Mouse (Mus musculus): Measurements from ENCODE around the gene Tmem131. TPM values are rescaled to one million over a fixed set of nuclear protein-coding genes. Genes with fewer than 3 reads are reported as not detected.

Tmem131 gene
- polyA plus RNA-seq, 1 experiment from 2014 or later, result 13.7 TPM

GRCm38 (mm10) chr1:36811806-36812205 lies 131.7 kb downstream of the Tmem131 start:
- no peaks in the 10 kb centered on the region for H3K4me1 ChIP-seq
- no peak overlapping the region for H3K9ac ChIP-seq
- no peak overlapping the region for H3K4me2 ChIP-seq
- H3K4me3 ChIP-seq (replicated peaks), result no peak overlapping the region
- ATAC-seq (ENCODE audit: insufficient read depth, low FRiP score, low read depth), result no peak
- peaks cover 44% of the 10 kb centered on the region for H3K36me3 ChIP-seq
- H3K27ac ChIP-seq, result no peak overlapping the region
- no peaks in the 10 kb centered on the region for H3K27me3 ChIP-seq (replicated peaks)
- WGBS, result 87% methylated on average over 7 of the region's 7 CpGs
- H3K9me3 ChIP-seq, result no peaks in the 10 kb centered on the region

DNA sequence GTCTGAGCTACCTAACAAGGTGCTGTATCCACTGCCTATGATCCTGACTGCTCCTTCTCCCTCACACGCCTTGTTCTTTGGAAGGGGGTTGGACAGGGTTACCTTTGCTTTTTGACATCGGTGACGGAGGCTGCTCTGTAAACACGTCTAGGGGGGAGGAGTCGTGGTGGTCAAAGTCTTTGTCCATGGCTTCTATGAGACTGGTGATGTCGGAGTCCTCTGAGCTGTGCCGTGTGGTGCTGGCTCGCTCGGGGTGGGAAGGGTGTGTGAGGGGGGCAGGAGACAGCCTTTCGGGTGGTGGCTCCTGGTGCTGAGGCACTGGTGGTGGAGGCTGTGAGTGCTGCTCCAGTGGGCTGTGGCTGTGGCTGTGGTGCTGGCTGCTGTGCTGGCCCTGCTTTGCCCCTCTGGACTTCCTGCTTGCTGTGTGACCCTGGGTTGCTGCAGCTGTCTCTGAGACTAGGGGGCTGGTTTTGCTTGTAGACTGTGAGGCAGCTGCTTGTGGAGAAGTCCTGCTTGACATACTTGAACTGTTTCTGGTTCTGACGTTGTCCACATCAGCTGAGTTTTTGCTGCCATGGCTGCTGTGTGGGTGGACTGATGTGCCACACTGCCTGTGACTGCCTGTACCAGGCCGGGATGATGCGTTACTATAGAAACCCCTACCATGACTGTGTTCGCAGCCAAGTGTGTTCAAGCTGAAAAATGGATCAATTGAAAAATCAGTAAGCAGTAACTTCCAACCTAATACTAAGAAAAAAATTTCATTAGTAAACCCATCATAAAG lies 135.5 kb downstream of the Tmem131 start:
- no peak overlapping the region for H3K4me3 ChIP-seq (replicated peaks)
- H3K9me3 ChIP-seq, result no peaks in the 10 kb centered on the region
- H3K27me3 ChIP-seq (replicated peaks), result no peaks in the 10 kb centered on the region
- H3K27ac ChIP-seq, result no peak overlapping the region
- peaks cover 60% of the 10 kb centered on the region for H3K36me3 ChIP-seq
- H3K4me1 ChIP-seq, result no peaks in the 10 kb centered on the region
- 84% methylated on average over 14 of the region's 14 CpGs for WGBS
- no peak overlapping the region for H3K4me2 ChIP-seq
- H3K9ac ChIP-seq, result no peak overlapping the region
- no peak for ATAC-seq (ENCODE audit: insufficient read depth, low FRiP score, low read depth)

- Histone ChIP-seq H3K9me3 (no peaks in the 10 kb centered on the region), H3K4me1 (no peaks in the 10 kb centered on the region), H3K4me2 (no peak overlapping the region), H3K36me3 (peaks cover 65% of the 10 kb centered on the region), H3K9ac (no peak overlapping the region), H3K27me3 (replicated peaks) (no peaks in the 10 kb centered on the region), H3K4me3 (replicated peaks) (no peak overlapping the region), H3K27ac (no peak overlapping the region)
- no peak for ATAC-seq (ENCODE audit: insufficient read depth, low FRiP score, low read depth)
- 88% methylated on average over 1 of the region's 1 CpGs for WGBS
Measured at GRCm38 (mm10) chr1:36807086-36807485, 136.4 kb downstream of the Tmem131 start.

- no peak overlapping the region for H3K27ac ChIP-seq
- no peak for ATAC-seq (ENCODE audit: insufficient read depth, low FRiP score, low read depth)
- H3K9ac ChIP-seq, result no peak overlapping the region
- peaks cover 68% of the 10 kb centered on the region for H3K36me3 ChIP-seq
- 95% methylated on average over 7 of the region's 7 CpGs for WGBS
- no peaks in the 10 kb centered on the region for H3K4me1 ChIP-seq
- H3K9me3 ChIP-seq, result no peaks in the 10 kb centered on the region
- no peaks in the 10 kb centered on the region for H3K27me3 ChIP-seq (replicated peaks)
- H3K4me3 ChIP-seq (replicated peaks), result no peak overlapping the region
- no peak overlapping the region for H3K4me2 ChIP-seq
Measured at GRCm38 (mm10) chr1:36806181-36806905, 137.1 kb downstream of the Tmem131 start.

DNA sequence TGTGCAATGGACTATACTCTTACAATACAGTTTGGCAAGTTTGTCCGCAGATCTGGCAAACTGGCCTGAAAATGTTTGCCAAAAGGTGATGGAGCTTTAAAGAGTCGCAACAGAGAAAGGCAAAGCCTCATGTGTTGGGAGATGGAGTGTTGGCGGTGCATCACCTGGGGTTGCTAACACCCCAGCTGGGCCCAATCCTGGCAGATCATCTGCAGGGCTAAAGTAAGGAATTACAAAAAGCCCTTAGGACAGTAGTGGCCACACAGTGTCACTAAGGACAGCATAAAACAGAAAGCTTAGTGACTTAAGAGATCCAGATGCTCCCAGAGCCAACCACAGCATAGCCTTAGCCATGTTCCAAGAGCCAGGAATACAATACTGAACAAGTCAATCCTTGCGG lies 138.6 kb downstream of the Tmem131 start:
- H3K4me3 ChIP-seq (replicated peaks), result no peak overlapping the region
- no peak overlapping the region for H3K4me2 ChIP-seq
- 90% methylated on average over 4 of the region's 4 CpGs for WGBS
- H3K27me3 ChIP-seq (replicated peaks), result no peaks in the 10 kb centered on the region
- no peak overlapping the region; the same call in 1 of the 2 replicates for H3K27ac ChIP-seq
- H3K9ac ChIP-seq, result no peak overlapping the region
- ATAC-seq (ENCODE audit: insufficient read depth, low FRiP score, low read depth), result no peak
- peaks cover 61% of the 10 kb centered on the region for H3K36me3 ChIP-seq
- H3K9me3 ChIP-seq, result no peaks in the 10 kb centered on the region
- no peaks in the 10 kb centered on the region for H3K4me1 ChIP-seq

DNA sequence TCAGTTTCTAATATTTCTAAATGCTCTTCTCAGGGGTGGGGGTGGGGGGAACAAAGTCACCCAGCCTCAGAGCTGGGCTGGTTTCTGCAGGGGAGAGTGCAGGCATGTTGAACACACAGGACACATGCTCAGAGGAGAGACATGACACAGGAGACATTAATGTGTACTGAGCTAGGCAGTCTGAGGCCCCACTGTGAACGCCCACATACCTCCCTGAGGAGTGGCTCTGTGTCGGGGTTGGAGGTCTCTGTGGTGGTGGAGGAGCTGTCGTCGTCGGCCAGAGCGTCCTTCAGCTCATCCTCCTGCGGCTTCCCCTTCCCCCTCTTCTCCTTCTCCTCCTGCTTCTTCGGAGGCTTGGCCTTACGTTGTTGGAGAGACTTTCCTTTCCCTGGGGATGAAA lies 139.2 kb downstream of the Tmem131 start:
- Histone ChIP-seq H3K27ac (no peak overlapping the region), H3K4me2 (no peak overlapping the region), H3K4me3 (replicated peaks) (no peak overlapping the region), H3K4me1 (no peaks in the 10 kb centered on the region), H3K36me3 (peaks cover 61% of the 10 kb centered on the region), H3K9ac (no peak overlapping the region), H3K9me3 (no peaks in the 10 kb centered on the region), H3K27me3 (replicated peaks) (no peaks in the 10 kb centered on the region)
- no peak for ATAC-seq (ENCODE audit: insufficient read depth, low FRiP score, low read depth)
- WGBS, result 79% methylated on average over 9 of the region's 9 CpGs

GRCm38 (mm10) chr1:36800379-36801011 lies 143.0 kb downstream of the Tmem131 start:
- H3K9ac ChIP-seq, result no peak overlapping the region
- 78% methylated on average over 3 of the region's 3 CpGs for WGBS

GRCm38 (mm10) chr1:36797481-36797880 lies 146.0 kb downstream of the Tmem131 start:
- Histone ChIP-seq H3K9me3 (no peaks in the 10 kb centered on the region), H3K36me3 (peaks cover 83% of the 10 kb centered on the region), H3K27ac (no peak overlapping the region), H3K4me3 (replicated peaks) (no peak overlapping the region), H3K27me3 (replicated peaks) (no peaks in the 10 kb centered on the region), H3K9ac (no peak overlapping the region), H3K4me1 (no peaks in the 10 kb centered on the region), H3K4me2 (no peak overlapping the region)
- WGBS, result 75% methylated on average over 10 of the region's 10 CpGs
- no peak for ATAC-seq (ENCODE audit: insufficient read depth, low FRiP score, low read depth)

More at GRCm38 (mm10) chr1:36800379-36801011, 143.0 kb downstream of the Tmem131 start:
- no peaks in the 10 kb centered on the region for H3K9me3 ChIP-seq
- H3K4me1 ChIP-seq, result no peaks in the 10 kb centered on the region
- H3K4me2 ChIP-seq, result no peak overlapping the region
- H3K4me3 ChIP-seq (replicated peaks), result no peak overlapping the region
- H3K27me3 ChIP-seq (replicated peaks), result no peaks in the 10 kb centered on the region
- no peak for ATAC-seq (ENCODE audit: insufficient read depth, low FRiP score, low read depth)
- no peak overlapping the region for H3K27ac ChIP-seq
- peaks cover 72% of the 10 kb centered on the region for H3K36me3 ChIP-seq

DNA sequence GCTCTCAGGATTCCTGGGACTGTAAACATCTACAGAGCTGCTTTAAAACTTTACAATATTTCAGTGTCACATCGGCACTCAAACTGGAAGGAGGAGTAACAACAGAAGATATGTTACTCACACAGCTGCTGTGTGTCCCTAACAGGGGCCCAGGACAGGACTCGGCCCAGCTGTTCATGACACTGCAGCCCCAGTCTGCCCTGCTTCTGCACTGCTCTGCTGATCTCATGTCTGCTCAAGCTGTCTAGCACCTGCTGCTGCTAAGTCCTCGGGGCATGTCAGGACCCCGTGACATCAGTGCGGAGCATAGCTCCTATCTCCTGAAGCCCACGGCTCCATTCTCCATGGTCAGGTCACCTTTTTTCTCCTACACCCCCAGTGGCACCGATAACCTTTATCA lies 146.8 kb downstream of the Tmem131 start:
- 84% methylated on average over 7 of the region's 7 CpGs for WGBS
- Histone ChIP-seq H3K9me3 (no peaks in the 10 kb centered on the region), H3K4me1 (no peaks in the 10 kb centered on the region), H3K36me3 (peaks cover 80% of the 10 kb centered on the region), H3K27ac (no peak overlapping the region), H3K9ac (no peak overlapping the region), H3K4me2 (no peak overlapping the region), H3K27me3 (replicated peaks) (no peaks in the 10 kb centered on the region), H3K4me3 (replicated peaks) (no peak overlapping the region)
- no peak for ATAC-seq (ENCODE audit: insufficient read depth, low FRiP score, low read depth)

DNA sequence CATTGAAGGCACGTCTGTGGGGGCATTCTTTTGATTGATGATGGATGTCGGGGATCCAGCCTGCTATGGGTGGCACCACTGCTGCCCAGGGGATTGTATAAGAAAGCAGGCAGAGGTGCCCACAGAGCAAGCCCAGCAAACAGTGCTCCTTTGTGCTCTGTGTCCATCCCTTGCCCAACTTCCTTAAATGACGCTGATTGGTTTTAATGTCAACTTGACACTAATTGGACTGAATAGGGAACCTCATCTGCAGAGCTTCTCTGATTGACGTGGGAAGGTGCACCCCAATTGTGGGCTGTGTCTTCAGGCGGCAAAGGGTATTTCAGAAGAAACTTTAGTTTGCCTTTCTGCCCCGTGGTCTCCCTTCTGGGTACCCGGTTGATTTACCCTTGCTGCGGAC lies 154.1 kb downstream of the Tmem131 start:
- no peak overlapping the region for H3K4me3 ChIP-seq (replicated peaks)
- no peak overlapping the region for H3K9ac ChIP-seq
- no peaks in the 10 kb centered on the region for H3K27me3 ChIP-seq (replicated peaks)
- H3K4me2 ChIP-seq, result no peak overlapping the region
- no peak overlapping the region for H3K27ac ChIP-seq
- peaks cover 30% of the 10 kb centered on the region for H3K36me3 ChIP-seq
- H3K9me3 ChIP-seq, result no peaks in the 10 kb centered on the region
- no peak for ATAC-seq (ENCODE audit: insufficient read depth, low FRiP score, low read depth)
- WGBS, result 71% methylated on average over 8 of the region's 8 CpGs
- H3K4me1 ChIP-seq, result no peaks in the 10 kb centered on the region

DNA sequence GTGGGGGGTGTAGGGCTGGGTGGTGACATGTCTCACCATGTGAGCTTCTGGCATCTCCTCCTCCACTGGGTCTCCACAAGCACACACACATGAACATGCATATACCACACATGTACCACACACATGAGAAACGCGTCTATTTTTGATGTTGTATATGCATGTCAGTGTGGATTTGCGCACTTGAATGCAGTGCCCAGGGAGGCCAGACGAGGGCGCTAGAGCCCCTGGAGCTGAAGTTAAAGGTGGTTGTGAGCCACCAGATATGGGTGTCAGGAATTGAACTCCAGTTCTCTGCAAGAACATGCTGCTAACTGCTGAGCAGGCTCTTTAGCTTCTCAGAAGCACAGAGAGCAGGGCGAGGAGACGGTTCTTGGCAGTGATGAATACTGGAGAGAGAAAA lies 157.1 kb downstream of the Tmem131 start:
- H3K4me3 ChIP-seq (replicated peaks), result no peak overlapping the region
- peaks cover 5% of the 10 kb centered on the region; the same call in 1 of the 2 replicates for H3K36me3 ChIP-seq
- H3K9me3 ChIP-seq, result no peaks in the 10 kb centered on the region
- 91% methylated on average over 7 of the region's 7 CpGs for WGBS
- H3K4me1 ChIP-seq, result no peaks in the 10 kb centered on the region
- ATAC-seq (ENCODE audit: insufficient read depth, low FRiP score, low read depth), result no peak
- no peak overlapping the region for H3K27ac ChIP-seq
- no peak overlapping the region for H3K4me2 ChIP-seq
- no peak overlapping the region for H3K9ac ChIP-seq
- H3K27me3 ChIP-seq (replicated peaks), result no peaks in the 10 kb centered on the region

DNA sequence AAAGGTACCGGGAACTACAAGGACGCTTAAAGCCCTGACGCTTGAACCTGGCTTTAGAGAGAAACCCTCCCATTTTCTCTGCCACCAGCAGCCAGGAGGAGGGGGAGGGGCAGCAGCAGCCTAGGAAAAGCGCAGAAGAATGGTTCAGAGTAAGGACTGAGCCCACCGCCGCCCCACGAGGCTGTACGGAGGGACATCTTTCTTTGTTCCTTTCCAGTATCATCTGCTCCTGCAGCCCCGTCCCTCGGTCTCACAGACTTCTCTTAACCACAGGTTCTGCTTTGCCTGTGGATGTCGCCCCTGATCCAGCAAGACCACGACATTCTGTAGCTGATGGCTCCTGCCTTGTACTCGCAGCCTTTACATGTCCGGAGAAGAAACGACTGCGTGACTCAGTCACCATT lies 158.2 kb downstream of the Tmem131 start:
- no peaks in the 10 kb centered on the region for H3K27me3 ChIP-seq (replicated peaks)
- H3K9ac ChIP-seq, result peak overlapping the region; percentile 37; the same call in 1 of the 2 replicates
- 1% methylated on average over 16 of the region's 16 CpGs for WGBS
- ATAC-seq (ENCODE audit: insufficient read depth, low FRiP score, low read depth), result no peak
- no peak overlapping the region for H3K27ac ChIP-seq
- no peaks in the 10 kb centered on the region for H3K36me3 ChIP-seq
- H3K4me3 ChIP-seq (replicated peaks), result peak overlapping the region; percentile 43
- peak overlapping the region; percentile 92 for H3K4me2 ChIP-seq
- H3K9me3 ChIP-seq, result no peaks in the 10 kb centered on the region
- no peaks in the 10 kb centered on the region for H3K4me1 ChIP-seq

Data from stomach, embryonic 15.5 days (tissue).